Mouse (Mus musculus) cerebellum, adult 9-11 months (tissue): Measurements from ENCODE around the gene Sorbs1.
A peak's percentile ranks its signal among the peaks of the same experiment; 100 is the strongest.

Source experiments
- DNase-seq: peaks from one replicate; pipeline ENCODE4 v3.0.0; 2022

Sorbs1 gene

DNA sequence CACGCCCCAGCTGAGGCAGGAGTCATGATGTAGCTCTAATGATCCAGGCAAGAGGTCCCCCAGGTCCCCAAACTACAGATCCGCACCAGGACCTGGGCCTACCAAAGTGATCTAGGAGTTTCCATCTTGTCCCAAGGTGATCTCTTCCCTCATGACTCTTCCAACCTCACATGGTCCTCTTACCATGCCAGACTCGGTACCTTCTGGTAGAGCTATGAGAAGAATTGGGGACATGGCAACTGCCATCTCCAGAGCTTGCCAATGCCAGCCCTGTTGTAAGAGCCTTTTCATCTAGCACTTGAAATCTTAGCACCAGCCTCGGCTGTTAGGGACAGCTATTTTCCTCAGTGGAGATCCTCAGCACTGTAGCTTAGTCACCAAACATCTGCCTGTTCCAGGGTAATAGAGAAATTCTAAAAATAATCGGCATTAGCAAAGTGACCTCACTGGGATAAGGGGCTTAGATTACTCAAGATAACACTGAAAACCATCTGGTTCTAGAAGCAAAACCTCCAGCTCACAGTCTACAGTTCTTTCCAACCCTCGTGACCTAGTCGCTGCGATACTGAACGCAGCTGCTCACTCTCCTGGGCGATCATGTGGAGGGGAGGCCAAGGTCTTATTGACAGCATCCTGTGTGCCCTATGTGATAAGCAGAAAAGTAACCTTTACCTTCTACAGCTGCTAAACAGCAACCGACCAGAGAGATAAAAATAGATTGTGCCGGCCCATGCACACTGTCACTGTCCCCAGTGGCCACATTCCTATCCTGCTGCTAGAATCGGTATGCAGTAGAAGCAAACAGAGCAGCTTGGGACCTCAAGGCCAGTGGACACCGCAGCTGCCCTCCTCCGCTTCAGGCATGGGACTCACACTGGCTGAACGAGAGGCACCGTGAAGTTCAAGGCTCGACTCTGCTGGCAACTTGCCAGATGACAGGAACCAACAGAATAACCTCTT lies 143.4 kb downstream of the Sorbs1 start:
- no peak for DNase-seq

DNA sequence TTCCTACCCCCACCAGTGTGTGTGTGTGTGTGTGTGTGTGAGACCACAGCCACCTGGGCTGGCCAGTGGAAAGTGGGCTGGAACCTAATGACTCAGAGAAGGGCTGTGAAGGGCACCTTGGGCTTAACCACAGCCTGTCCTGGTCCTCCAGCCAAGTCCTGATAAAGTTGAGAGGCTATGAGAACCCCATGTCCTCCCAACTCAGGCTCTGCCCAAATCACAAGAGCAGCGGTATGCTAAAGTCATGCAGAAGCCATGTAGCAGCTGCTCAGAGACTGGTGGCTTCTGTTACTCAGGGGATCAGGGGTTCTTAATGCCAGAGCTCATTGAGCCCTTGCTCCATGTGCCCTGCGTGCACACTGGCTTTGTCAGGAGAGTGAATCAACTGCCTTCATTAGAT lies 145.1 kb downstream of the Sorbs1 start:
- no peak for DNase-seq

DNA sequence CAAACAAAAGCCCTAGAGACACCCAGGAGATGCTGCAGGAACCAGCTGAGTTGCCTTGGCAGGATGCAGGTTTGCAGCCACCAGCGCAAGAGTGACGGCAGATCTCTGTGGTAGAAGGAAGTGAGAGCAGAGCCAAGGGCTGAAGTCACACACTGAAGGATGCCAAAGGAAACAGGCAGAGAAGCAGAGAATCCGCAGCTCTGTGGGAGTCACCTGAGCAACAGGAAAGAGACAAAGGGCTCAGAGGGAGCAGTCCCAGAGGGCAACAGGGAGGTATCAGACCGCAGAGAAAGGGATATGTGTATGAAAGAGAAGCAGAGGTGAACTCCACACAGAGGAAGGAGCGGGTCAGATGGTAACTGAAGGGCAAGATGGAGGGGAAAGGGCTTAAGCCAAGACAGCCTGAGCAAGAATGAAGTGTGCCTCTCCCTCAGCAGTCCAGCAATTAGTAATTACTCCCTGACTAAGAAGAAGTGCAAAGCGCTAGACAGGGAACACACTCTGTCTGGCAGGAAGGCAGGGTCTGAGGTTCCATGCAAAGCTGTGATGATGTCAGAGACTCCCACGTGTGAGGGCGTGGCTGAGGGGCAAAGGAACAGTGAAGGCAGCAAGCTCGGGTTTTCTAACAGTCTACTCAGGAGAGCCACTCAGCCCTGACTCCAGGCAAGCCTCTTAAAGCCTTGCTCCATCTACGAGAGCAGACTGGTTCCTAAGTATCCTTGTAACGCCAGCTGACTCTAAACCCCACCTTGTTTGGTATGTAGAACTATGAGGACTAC lies 147.2 kb downstream of the Sorbs1 start:
- peak; percentile 62 for DNase-seq

DNA sequence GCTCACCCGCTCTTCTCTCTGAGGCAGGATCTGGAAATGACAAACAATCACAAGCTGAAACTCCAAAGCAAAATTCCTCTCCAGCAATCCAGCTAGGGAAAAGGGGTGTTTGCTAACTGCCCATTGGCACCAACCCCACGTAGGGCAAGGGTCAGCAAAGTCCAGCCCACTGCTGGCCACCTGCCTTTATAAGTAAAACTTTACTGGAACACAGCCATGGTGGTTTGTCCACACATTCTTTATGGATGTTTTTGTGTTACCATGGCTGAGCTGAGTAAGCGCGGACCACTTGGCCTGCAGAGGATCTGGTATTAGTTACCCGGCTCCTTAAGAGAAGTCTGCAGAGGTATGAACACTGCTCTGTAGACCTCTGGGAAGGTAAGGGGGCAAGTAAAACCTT lies 148.4 kb downstream of the Sorbs1 start:
- DNase-seq, result no peak

DNA sequence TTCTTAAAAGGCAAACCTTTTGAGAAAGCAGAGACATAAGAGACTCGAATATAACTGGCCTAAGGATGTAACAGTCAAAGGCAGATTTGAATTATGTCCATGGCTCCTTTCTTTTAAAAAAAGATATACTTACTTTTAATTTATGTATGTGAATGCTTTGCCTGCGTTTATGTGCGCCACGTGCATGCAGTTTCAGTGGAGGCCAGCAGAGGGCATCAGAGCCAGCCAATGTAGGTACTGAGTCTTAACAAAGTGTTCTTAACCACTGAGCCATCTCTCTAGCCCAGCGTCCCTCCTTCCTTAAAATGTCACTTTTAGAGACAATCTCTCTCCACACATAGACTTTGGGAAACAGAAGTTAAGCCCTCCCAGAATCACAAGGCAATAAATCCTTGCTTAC lies 150.1 kb downstream of the Sorbs1 start:
- no peak for DNase-seq

DNA sequence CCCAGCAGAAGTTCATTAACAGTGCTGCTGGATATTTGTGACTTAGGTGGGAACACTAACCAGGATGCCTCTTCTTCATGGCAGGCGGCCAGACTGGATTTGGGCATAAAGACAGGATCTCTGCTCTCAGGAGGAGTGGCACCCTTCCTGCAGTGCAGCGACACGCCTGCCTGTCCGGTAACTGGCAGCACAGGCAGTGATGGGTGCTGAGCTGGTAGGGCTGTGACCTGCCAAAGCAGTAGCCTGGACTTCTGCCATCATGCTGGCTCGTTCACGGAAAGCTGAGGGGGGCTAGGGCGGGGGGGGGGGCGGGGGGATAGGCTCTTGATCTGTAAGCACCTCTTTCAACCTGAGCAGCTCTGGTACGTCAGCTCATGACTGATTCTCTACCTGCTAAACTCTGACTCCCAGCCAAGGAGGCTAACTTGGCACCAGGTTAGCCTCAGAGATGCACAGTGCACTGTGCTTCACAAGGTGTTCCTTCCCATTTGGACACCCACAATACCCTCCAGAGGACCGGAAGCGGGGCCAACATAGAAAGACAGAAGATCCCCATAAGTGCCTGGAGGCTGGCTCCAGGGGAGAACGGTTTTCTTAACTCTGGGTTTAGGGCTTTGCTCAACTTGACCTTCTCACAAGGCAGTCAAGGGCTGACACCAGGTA lies 151.2 kb downstream of the Sorbs1 start:
- peak; percentile 69 for DNase-seq

DNA sequence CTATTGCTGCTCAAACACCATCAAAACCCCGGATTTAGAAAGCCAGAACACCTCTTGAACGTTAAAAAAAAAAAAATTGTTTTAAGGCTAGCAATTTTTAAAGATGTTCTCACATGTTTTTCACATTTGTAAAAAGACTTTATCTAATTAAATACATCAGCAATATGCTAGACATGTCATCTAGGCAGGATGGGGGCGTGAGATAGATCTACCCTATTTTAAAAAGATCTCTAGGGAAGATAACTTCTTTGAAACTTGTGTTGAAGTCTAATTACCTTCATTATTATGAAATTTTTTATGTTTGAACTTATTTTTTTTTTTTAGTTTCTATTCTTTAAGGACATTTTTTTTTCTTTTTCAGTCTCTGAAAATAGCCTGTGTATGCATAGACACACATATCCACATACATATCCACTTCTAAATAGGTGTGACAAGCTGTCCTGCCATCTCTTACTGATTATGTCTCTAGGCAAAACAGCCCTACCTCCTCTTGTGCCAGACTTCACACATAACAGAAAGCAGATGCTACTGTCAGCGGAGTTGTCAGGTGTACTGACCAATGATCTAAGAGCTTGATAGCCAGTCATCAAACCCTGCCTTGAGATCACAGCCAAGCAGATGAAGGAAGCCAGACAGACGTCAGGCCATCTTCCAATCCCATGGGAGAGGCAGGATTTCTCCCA lies 153.7 kb downstream of the Sorbs1 start:
- no peak for DNase-seq

DNA sequence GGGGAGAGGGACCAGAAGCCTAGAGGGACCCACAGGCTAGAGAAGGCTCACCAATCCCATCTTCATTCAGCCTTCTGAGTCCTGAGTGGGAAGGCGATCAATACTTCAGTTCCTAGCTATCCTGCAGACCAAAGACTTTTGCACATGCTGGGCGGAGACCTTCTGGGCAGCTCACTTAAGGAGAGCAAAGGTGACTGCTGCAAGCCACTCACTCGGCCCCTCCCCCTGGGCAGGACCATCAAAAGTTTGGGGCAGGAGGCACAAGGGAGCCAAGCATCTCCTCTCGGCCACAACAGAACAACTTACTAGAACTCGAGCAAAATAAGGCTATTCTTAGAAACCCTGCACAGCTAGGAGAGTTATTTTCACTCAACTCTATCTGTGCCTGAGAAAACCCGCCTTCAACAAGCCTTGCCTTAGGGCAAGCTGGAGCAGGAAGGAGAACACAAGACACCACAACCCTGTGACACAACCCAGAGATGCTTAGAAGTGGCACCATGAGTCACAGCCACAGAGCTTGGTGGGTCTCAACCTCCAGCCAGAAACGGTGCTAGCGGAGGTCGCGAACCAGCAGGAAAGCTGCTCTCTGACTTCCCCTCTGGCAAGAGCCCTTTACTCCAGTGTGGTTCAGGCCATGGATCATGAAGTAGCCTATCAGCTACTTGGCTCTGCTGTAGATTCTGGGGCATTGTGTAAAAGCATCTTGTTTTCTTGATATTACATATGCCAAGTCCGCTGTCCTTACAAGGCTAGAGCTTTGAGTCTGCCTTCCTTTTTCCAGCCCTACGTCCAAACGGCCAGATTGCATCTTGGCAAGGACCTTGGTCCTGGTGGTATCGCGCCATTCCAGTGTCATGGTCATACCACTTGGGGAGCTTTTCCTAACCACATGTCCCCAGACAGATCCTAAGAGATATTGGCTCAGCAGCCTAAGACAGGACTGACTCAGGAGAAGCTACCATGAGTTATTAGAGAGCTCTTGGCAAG lies 156.8 kb downstream of the Sorbs1 start:
- DNase-seq, result no peak

DNA sequence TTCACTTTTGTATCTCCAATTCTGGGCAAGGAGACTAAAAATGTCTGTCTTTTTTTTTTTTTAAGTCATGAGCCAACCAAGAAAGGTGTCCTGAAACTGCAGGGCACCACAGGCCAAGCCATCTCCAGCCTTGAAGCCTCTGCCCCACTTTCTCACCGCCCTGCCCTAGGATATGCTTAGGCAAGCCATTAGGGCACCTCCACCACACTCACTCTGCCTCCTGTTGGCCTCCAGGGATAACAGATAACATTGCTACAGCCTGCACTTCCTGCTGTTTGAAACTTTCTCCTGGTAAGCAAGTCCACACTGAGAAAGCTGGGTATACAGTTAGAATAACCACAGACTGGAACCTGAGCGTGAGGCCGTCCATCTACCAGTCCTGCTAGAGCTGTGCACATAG lies 158.5 kb downstream of the Sorbs1 start:
- no peak for DNase-seq

DNA sequence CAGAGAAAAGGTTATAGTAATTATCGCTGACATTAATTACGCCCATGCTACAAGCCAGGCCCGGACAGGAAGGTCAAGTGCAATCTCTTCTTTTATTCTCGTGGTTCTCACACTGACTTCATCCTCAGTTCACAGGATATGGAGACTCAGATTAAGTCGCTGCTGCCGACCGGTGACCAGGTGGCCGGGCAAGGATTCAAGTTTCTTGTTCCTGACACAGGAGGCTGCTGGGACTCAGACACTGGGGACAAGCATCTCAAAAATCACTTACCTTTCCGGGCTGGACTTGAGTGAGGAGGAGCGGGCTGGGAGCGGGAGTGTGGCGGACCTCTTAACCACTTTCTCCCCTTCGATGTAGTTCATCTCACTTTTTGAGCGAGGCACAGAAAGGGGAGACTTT lies 161.6 kb downstream of the Sorbs1 start:
- DNase-seq, result peak; percentile 79

DNA sequence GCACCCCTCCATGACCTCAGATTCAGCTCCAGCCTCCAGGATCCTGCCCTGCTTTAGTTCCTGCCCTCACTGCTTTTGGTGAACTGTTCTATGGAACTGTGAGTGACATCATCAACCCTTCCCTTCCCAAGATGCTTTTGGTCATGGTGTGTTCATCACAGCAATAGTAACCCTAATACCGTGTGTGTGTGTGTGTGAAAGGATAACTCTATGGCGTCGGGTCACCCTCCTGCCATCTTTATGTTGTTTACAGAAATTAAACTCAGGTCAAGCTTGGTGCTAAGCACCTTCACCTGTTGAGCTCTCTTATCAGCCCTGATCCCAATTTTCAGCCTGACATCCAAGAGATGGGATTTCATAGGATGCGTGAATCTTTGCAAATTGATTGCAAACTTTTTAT lies 162.7 kb downstream of the Sorbs1 start:
- no peak for DNase-seq

DNA sequence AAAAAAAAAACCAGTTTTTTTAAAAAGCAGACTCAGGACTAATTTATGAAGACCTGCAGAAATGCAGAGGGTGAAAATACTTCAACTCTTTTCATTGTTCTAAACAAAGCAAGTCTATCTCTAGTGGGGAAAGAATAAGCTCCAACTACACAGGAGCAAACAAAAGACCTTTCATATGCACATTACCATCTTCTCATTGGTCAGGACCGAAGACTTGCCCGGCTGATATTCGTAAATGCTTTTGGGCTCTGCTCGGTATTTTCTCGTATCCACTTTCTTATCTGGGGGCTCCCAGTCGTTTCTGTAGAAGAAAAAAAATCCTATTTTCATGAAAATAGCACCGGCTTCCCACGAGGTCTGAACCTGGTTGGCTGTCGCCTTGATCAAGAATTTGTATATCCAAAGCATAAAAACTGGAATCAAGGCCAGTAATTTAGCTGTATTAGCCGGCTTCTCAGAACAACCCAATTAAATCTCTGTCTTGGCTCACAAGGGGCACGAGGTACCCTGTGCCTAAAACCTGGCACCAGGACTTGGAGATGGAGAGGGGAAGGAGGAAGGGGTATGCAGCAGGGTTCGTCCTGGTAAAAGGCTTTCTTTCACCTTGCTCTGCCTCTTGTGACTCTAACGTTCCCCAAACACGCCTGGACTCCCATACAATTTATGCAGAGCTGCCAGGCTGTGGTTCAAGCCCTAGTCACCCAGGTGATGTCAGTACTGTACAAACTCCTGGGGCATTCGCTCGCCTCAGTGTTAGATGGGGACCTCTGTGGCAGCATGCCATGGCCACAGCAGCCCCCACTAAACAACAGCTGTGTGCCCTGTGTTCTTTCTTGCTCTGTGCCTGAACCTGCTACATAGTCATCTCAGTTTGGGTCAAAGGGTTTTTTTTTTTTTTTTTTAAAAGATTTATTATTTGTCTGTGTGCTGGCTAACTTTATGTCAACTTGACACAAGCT lies 163.6 kb downstream of the Sorbs1 start:
- no peak for DNase-seq

DNA sequence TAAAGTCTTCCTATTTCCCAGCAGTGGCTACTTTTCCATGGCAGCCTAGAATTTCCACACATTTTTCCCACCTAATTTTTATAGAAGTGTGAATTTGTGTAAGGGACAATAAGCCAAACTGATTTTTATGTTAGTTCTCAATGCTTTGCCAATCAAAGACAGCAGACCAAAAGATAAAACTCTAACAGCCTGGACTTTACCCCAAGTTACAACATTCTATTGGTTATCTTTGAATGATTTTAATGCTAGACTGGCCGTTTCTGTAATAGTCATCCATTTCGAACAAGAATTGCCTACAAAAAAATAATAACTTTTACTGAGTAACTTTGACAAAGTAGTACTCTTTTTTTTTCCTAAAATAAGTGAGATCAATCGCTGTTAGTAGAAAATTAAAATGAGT lies 164.3 kb downstream of the Sorbs1 start:
- no peak for DNase-seq

DNA sequence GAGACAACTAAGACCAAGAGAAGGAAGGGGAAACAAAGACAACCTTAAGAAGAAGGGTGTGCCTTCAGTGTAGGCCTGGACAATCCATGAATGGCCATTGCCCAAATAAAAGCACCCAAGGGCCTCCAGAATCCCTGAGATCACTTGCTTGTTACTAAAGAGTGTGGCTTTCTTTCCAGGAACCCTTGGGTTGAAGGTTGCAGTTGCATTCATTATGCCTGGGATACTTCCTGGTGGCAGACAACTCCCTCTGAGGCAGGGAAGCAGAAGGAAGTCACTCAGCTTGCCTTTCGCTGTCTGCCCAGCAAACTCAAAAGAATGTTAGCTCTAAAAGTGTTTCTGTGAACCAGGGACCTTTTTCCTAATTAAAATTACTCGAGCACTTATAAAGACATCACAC lies 164.9 kb downstream of the Sorbs1 start:
- DNase-seq, result no peak

DNA sequence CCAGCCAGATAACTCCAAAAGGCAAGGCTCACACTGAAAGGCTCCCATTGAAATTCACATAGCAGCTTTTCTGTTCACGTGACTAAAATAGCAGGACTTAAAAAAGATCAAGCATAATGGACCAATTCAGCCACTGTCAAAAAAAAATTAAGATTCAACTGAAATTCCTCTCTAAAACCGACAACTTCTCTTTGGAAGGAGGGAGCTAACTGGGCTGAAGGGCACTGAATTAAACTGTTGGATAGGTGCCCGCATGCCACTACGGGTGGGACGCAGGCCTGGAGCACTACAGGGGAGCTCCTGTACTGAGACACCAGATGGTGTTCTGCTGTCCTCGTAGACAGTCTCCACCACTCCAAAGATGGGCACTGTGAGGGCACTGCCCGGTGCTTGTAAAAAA lies 165.4 kb downstream of the Sorbs1 start:
- DNase-seq, result peak; percentile 93

DNA sequence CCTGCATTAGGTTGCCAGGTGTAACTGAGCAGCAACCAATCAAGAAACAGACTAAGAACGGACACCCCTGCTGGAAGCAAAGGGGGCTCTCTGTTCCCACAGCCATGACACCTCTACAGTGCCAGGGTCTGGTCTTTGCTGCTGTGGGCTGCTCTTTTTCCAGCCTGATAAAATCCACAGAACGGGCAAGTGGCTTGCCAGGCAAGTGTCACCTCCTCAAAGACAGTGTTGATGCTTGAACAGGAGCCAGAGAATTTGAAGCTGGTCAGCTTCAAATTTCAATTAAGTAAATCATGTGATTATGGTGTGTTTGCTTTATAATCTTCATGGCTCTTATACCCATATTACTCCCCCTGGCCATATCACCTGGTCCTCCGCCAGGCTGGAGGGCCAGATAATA lies 166.7 kb downstream of the Sorbs1 start:
- DNase-seq, result no peak

DNA sequence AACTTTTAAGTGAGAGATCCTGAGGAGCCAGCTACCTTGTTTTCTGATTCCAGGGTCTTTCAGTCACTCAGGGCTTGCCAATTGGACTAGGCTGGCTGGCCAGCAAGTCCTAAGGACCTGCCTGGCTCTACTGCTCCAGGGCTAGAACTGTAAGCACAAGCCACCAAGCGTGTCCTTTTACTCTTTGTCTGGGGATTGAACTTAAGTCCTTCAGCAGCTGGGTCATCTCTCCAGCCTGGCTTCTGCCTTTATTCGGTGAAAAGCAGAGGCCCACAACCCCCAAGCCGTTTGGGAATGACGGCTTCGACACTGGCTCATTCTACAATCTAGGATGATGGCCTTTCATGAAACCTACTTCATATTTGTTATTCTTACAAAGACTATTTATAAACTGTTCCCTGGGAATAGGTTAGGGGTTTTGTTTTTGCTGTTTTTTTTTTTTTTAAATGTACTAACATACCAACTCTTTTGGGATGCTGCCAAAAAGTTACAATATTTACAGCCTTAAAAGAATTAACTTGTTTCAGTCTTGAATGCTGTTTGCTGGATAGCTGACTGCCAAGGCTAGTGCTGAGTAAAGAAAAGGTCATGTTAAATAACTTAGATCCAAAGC lies 167.2 kb downstream of the Sorbs1 start:
- no peak for DNase-seq

DNA sequence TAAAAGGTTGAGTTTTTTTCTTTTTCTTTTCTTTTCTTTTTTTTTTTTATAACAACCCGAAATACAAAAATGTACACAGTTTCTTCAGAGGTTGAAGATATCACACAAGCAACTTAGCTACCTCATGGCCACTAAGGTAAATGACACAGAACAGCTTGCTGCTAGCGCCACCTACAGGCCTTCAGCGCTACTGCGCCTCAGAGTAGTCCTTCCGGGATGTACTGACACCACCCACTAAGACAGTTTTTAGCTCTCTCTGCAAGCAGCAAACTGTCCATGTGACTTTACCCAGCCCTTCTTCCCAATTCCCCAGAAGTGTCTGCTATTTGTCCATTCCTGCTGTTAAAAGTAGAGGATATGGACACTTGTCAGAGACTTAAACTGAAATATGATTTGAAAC lies 167.9 kb downstream of the Sorbs1 start:
- no peak for DNase-seq

DNA sequence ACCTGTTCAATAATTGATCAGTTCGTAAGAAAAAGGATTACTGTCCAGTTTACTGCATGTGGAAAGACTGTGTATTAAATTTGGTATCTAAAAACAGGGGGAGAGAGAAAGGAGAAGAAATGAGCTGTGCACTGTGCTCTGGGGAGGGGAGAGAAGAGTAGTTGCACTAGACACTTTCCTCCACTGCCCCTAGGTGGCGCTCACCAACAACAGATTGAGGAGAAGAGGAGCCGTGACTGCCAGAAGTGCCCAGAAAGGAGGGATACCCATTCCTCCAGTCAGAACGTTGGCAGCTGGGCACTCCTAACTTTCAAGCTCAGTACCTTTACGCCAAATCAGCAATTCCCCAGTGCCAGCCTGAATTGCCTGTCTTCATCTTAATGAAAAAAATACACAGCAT lies 170.6 kb downstream of the Sorbs1 start:
- DNase-seq, result peak; percentile 74

DNA sequence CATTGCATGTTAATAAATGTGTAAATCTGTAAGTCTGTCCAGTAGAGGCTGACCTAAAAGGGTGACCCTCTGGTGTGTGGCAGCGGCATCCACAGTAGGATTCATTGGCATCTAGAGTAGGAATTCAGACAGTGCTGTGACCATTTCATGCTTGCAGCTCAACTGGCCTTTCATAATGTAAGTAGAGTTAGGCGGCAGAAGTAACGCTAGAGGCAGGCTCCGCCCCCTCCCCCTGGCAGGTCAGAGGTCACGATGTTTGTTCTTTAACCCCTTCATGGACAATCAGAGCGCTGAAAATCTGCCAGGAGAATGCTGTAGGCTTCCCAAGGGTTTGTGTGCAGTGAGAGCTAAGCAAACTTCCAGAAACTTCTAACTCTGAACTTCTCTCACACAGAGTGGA lies 172.4 kb downstream of the Sorbs1 start:
- no peak for DNase-seq
